Mouse (Mus musculus) hindbrain, embryonic 16.5 days (tissue): ENCODE results near the gene Bag6. TPM values are rescaled to one million over a fixed set of nuclear protein-coding genes. Genes with fewer than 3 reads are reported as not detected.

ENCODE experiments used
- ATAC-seq: fragments of 200-750 bp; cut with Nextera tagmentation; 2 replicates; pipeline ENCODE4 v1.8.0; 2017; ENCODE audit warnings: moderate TSS enrichment, moderate library complexity
- H3K27ac ChIP-seq: fragments of 300-500 bp; sonication (generic); 2 replicates; pipeline ENCODE4 v1.5.1; 2014; ENCODE audit warnings: low read depth, mild to moderate bottlenecking, control low read depth, low read length, moderate library complexity
- H3K27me3 ChIP-seq: fragments of 300-500 bp; sonication (generic); replicated peaks from 2 replicates; pipeline ENCODE4 v1.6.1; 2014; ENCODE audit warnings: low read length; ENCODE audit not compliant: control insufficient read depth, insufficient read depth
- H3K36me3 ChIP-seq: fragments of 300-500 bp; sonication (generic); 2 replicates; pipeline ENCODE4 v1.6.1; 2014; ENCODE audit warnings: mild to moderate bottlenecking, low read length, moderate library complexity, mixed read lengths; ENCODE audit not compliant: control insufficient read depth, insufficient read depth
- H3K4me1 ChIP-seq: fragments of 300-500 bp; sonication (generic); 2 replicates; pipeline ENCODE4 v1.6.1; 2014; ENCODE audit warnings: low read depth, low read length; ENCODE audit not compliant: control insufficient read depth, insufficient read depth
- H3K4me2 ChIP-seq: fragments of 300-500 bp; sonication (generic); 2 replicates; pipeline ENCODE4 v1.6.1; 2014; ENCODE audit warnings: mild to moderate bottlenecking, low read length, control low read depth, moderate library complexity
- H3K4me3 ChIP-seq: fragments of 300-500 bp; sonication (generic); 2 replicates; pipeline ENCODE4 v1.5.1; 2014; ENCODE audit warnings: mild to moderate bottlenecking, low read length, control low read depth, moderate library complexity
- H3K9ac ChIP-seq: fragments of 300-500 bp; sonication (generic); 2 replicates; pipeline ENCODE4 v1.6.1; 2014; ENCODE audit warnings: low read depth, mild to moderate bottlenecking, control low read depth, low read length, moderate library complexity
- H3K9me3 ChIP-seq: fragments of 300-500 bp; sonication (generic); 2 replicates; pipeline ENCODE4 v1.6.1; 2014; ENCODE audit warnings: mild to moderate bottlenecking, low read length, moderate library complexity; ENCODE audit not compliant: control insufficient read depth
- WGBS: fragments of 180-500 bp; shearing (Covaris S2); extraction: QIAGEN DNeasy Blood & Tissue Kit; methylation state at CpG from one replicate; pipeline ENCODE4 v1.1.7; 2014; 5-methylcytosine and 5-hydroxymethylcytosine counted together
- microRNA-seq: library from miRNA; unstranded; fragments of <30 nt; microRNA quantifications from one replicate; pipeline ENCODE4, GENCODE M21; 2017
- polyA plus RNA-seq: library from polyadenylated mRNA; unstranded; fragments of >200 nt; fragmentation: Nextera tagmentation; extraction: Ambion mirVana; gene quantifications from 2 replicates; pipeline ENCODE4 v1.2.1, GENCODE M21; 2015

Gene Bag6
- polyA plus RNA-seq, 1 experiment from 2014 or later = 50.9 TPM

- WGBS = 69% methylated on average over 25 of the region's 28 CpGs
- H3K9ac ChIP-seq = no peak within 1 kb of the TSS
- peaks cover 25% of the 10 kb centered on the region for H3K27me3 ChIP-seq
- H3K4me2 ChIP-seq = peak within 1 kb of the TSS; percentile 80; the same call in 1 of the 2 replicates
- no peaks in the 10 kb centered on the region for H3K36me3 ChIP-seq
- peaks cover 8% of the 10 kb centered on the region; the same call in 1 of the 2 replicates for H3K4me1 ChIP-seq
- ATAC-seq = no peak
- H3K27ac ChIP-seq = no peak within 1 kb of the TSS
- no peaks in the 10 kb centered on the region for H3K9me3 ChIP-seq
- H3K4me3 ChIP-seq = peak within 1 kb of the TSS; percentile 47
Measured at GRCm38 (mm10) chr17:35193881-35194843, 59.2 kb downstream of the Bag6 start, which contains the start of gene Ltb. Gene Ltb, plus strand, starts transcription at chr17:35194439.

GRCm38 (mm10) chr17:35194844-35195630, 60.1 kb downstream of the Bag6 start:
- 46% methylated on average over 19 of the region's 19 CpGs for WGBS
- Histone ChIP-seq H3K9ac (peak overlapping the region; percentile 56), H3K4me1 (peaks cover 8% of the 10 kb centered on the region; the same call in 1 of the 2 replicates), H3K9me3 (no peaks in the 10 kb centered on the region), H3K4me2 (peak overlapping the region; percentile 80), H3K4me3 (peak overlapping the region; percentile 47), H3K27me3 (peaks cover 25% of the 10 kb centered on the region), H3K27ac (no peak overlapping the region), H3K36me3 (no peaks in the 10 kb centered on the region)
- no peak for ATAC-seq

GRCm38 (mm10) chr17:35195631-35196320, 60.8 kb downstream of the Bag6 start:
- ATAC-seq = peak; percentile 76
- peak overlapping the region; percentile 56 for H3K9ac ChIP-seq
- 2% methylated on average over 65 of the region's 66 CpGs for WGBS
- H3K27me3 ChIP-seq = peaks cover 29% of the 10 kb centered on the region
- H3K9me3 ChIP-seq = no peaks in the 10 kb centered on the region
- H3K4me1 ChIP-seq = peaks cover 8% of the 10 kb centered on the region; the same call in 1 of the 2 replicates
- peak overlapping the region; percentile 80 for H3K4me2 ChIP-seq
- H3K36me3 ChIP-seq = no peaks in the 10 kb centered on the region
- H3K27ac ChIP-seq = no peak overlapping the region
- H3K4me3 ChIP-seq = peak overlapping the region; percentile 47

GRCm38 (mm10) chr17:35196321-35196641, 61.3 kb downstream of the Bag6 start:
- Histone ChIP-seq H3K4me3 (peak overlapping the region; percentile 47), H3K4me1 (peaks cover 8% of the 10 kb centered on the region; the same call in 1 of the 2 replicates), H3K4me2 (peak overlapping the region; percentile 80), H3K9ac (no peak overlapping the region), H3K36me3 (no peaks in the 10 kb centered on the region), H3K27ac (no peak overlapping the region), H3K27me3 (peaks cover 29% of the 10 kb centered on the region), H3K9me3 (no peaks in the 10 kb centered on the region)
- no peak for ATAC-seq
- WGBS = 30% methylated on average over 9 of the region's 9 CpGs

Small RNA genes within 50 kb of the gene (microRNA-seq; reads per million reads assigned to microRNA genes)
- gene Mir6973a = not detected

Other genes starting within 250 kb of the Bag6 start
- gene C2, start 236.9 kb upstream of the Bag6 start, polyA plus RNA-seq = 1.8 and 2.8 TPM in 2 replicates
- gene Ehmt2, start 236.7 kb upstream of the Bag6 start, polyA plus RNA-seq = 81.9 and 95.3 TPM in 2 replicates
- gene Slc44a4, start 220.7 kb upstream of the Bag6 start, polyA plus RNA-seq = 0.21 TPM in 1 of 2 replicates, not detected in the other
- 41.7 and 42.1 TPM in 2 replicates for gene Neu1, start 203.9 kb upstream of the Bag6 start, polyA plus RNA-seq
- 0.45 and 0.74 TPM in 2 replicates for gene Hspa1b, start 175.9 kb upstream of the Bag6 start, polyA plus RNA-seq
- gene Gm20481, start 165.3 kb upstream of the Bag6 start, polyA plus RNA-seq = not detected in 2 replicates
- gene Hspa1a, start 163.0 kb upstream of the Bag6 start, polyA plus RNA-seq = 15.3 and 18.1 TPM in 2 replicates
- gene Hspa1l, start 162.5 kb upstream of the Bag6 start, polyA plus RNA-seq = 1.4 and 1.6 TPM in 2 replicates
- 106 and 113 TPM in 2 replicates for gene Lsm2, start 153.3 kb upstream of the Bag6 start, polyA plus RNA-seq
- gene Vars, start 134.2 kb upstream of the Bag6 start, polyA plus RNA-seq = 50.7 and 61.7 TPM in 2 replicates
- 0.08 and 0.19 TPM in 2 replicates for gene Vwa7, start 118.6 kb upstream of the Bag6 start, polyA plus RNA-seq
- 1.7 TPM in 2 replicates for gene Sapcd1, start 107.2 kb upstream of the Bag6 start, polyA plus RNA-seq
- gene Msh5, start 88.4 kb upstream of the Bag6 start, polyA plus RNA-seq = 1.8 and 2.5 TPM in 2 replicates
- gene Clic1, start 85.2 kb upstream of the Bag6 start, polyA plus RNA-seq = 85.2 and 88.5 TPM in 2 replicates
- 338 and 363 TPM in 2 replicates for gene Ddah2, start 76.1 kb upstream of the Bag6 start, polyA plus RNA-seq
- gene Ly6g6c, start 69.8 kb upstream of the Bag6 start, polyA plus RNA-seq = not detected in 2 replicates
- gene Mpig6b, start 69.0 kb upstream of the Bag6 start, polyA plus RNA-seq = 0.13 and 0.21 TPM in 2 replicates
- gene Ly6g6e, start 58.3 kb upstream of the Bag6 start, polyA plus RNA-seq = 0.16 and 0.34 TPM in 2 replicates
- gene Ly6g6d, start 57.1 kb upstream of the Bag6 start, polyA plus RNA-seq = 0.68 and 1.0 TPM in 2 replicates
- 0.22 TPM in 1 of 2 replicates, not detected in the other for gene Ly6g6f, start 49.6 kb upstream of the Bag6 start, polyA plus RNA-seq
- 113 and 115 TPM in 2 replicates for gene Abhd16a, start 45.9 kb upstream of the Bag6 start, polyA plus RNA-seq
- not detected in 2 replicates for gene Ly6g5c, start 26.9 kb upstream of the Bag6 start, polyA plus RNA-seq
- gene Ly6g5b, start 19.8 kb upstream of the Bag6 start, polyA plus RNA-seq = 0.93 and 1.5 TPM in 2 replicates
- 20.7 and 23.7 TPM in 2 replicates for gene Gpank1, start 13.7 kb upstream of the Bag6 start, polyA plus RNA-seq
- 319 and 346 TPM in 2 replicates for gene Csnk2b, start 13.1 kb upstream of the Bag6 start, polyA plus RNA-seq
- gene D17H6S53E, start 8.8 kb upstream of the Bag6 start, polyA plus RNA-seq = 8.9 TPM in 2 replicates
- gene Apom, start 3.1 kb upstream of the Bag6 start, polyA plus RNA-seq = not detected in 2 replicates
- 138 and 153 TPM in 2 replicates for gene Prrc2a, start 29.7 kb downstream of the Bag6 start, polyA plus RNA-seq
- gene Aif1, start 40.9 kb downstream of the Bag6 start, polyA plus RNA-seq = 5.6 and 10.1 TPM in 2 replicates
- gene Lst1, start 53.3 kb downstream of the Bag6 start, polyA plus RNA-seq = 4.8 and 7.3 TPM in 2 replicates
- gene Ltb, start 59.3 kb downstream of the Bag6 start, polyA plus RNA-seq = 1.1 and 1.2 TPM in 2 replicates
- gene Tnf, start 66.8 kb downstream of the Bag6 start, polyA plus RNA-seq = not detected in 2 replicates
- gene Lta, start 70.2 kb downstream of the Bag6 start, polyA plus RNA-seq = 0.37 and 0.80 TPM in 2 replicates
- gene Gm16181, start 85.7 kb downstream of the Bag6 start, polyA plus RNA-seq = 0.34 and 0.45 TPM in 2 replicates
- gene Atp6v1g2, start 98.5 kb downstream of the Bag6 start, polyA plus RNA-seq = 140 and 151 TPM in 2 replicates
- 9.8 and 10.1 TPM in 2 replicates for gene Nfkbil1, start 100.6 kb downstream of the Bag6 start, polyA plus RNA-seq
- gene Ddx39b, start 106.6 kb downstream of the Bag6 start, polyA plus RNA-seq = 331 and 355 TPM in 2 replicates
- 125 and 134 TPM in 2 replicates for gene H2-D1, start 127.6 kb downstream of the Bag6 start, polyA plus RNA-seq
- gene H2-Q1, start 185.2 kb downstream of the Bag6 start, polyA plus RNA-seq = 0.64 and 0.67 TPM in 2 replicates
- 3.7 and 6.3 TPM in 2 replicates for gene H2-Q2, start 207.1 kb downstream of the Bag6 start, polyA plus RNA-seq
- 0.89 TPM in 2 replicates for gene H2-Q4, start 244.4 kb downstream of the Bag6 start, polyA plus RNA-seq